Mouse (Mus musculus) brain, embryonic 14.5 days (tissue): ENCODE data around the gene Lrrn2. TPM values are rescaled to one million over a fixed set of nuclear protein-coding genes. Genes with fewer than 3 reads are reported as not detected.

Experiments used
- DNase-seq: peaks from one replicate; pipeline ENCODE4 v3.0.0-alpha.2; 2011; ENCODE audit warnings: low read depth
- CTCF ChIP-seq: fragments of 200-500 bp; IDR thresholded peaks from 2 replicates; pipeline ENCODE4 v1.5.1; 2012; ENCODE audit warnings: inconsistent platforms, mild to moderate bottlenecking, moderate library complexity, borderline replicate concordance; ENCODE audit not compliant: insufficient read depth, insufficient read length; ENCODE audit errors: extremely low read depth
- POLR2A ChIP-seq: fragments of 200-500 bp; IDR thresholded peaks from 2 replicates; pipeline ENCODE4 v1.6.1; 2012; ENCODE audit warnings: mild to moderate bottlenecking, inconsistent platforms, borderline replicate concordance; ENCODE audit not compliant: poor library complexity, insufficient read depth, insufficient read length, severe bottlenecking; ENCODE audit errors: extremely low read depth
- polyA plus RNA-seq: library from polyadenylated mRNA; depleted of rRNA; stranded (reverse); fragments of >200 nt; gene quantifications from 2 replicates; pipeline ENCODE4 v1.2.3, GENCODE M21; 2012

Gene Lrrn2
- polyA plus RNA-seq, 1 experiment: 54.4 TPM

DNA sequence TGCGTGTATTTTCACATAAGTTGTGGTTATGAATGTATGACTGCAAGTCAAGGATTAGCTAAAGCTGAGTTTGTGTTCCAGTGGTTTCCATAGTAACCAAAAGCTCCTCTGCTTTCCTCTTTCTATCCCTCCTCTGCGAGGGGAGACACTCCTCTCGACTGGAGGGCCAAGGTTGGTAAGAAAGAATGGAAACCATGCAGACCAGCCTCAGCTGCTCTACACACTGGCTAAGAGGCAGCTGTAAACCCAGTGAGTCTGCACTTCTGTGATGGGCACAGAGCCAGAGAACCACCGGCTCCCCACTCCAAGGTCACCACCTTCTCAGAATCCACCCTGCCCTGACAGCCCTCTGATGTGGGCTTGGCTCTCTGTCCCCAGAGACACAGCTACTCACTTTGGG lies 28.3 kb upstream of the Lrrn2 start:
- TF ChIP-seq CTCF: no peak
- peak; percentile 63 for DNase-seq

DNA sequence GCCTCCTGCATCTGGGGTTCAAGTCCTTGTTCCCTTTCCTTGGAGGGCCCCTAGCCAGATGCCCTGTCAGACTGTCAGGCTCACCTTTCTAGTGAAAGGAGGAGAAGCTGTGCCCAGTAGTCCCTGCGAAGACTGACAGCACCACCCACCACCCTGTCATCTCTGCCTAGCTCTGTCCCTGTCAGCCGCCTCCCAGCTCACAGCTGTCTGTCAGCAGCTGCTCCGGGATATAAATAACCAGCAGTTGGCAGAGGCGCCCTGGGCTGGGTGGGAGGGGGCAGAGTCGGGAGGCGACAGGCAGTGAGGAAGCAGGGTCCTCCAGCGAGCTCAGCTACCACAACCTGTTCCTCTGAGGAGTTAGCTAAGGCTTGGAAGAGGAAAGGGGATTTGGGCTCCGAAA lies 26.8 kb upstream of the Lrrn2 start:
- peak; percentile 63 for DNase-seq
- TF ChIP-seq POLR2A (no peak), CTCF (no peak)

DNA sequence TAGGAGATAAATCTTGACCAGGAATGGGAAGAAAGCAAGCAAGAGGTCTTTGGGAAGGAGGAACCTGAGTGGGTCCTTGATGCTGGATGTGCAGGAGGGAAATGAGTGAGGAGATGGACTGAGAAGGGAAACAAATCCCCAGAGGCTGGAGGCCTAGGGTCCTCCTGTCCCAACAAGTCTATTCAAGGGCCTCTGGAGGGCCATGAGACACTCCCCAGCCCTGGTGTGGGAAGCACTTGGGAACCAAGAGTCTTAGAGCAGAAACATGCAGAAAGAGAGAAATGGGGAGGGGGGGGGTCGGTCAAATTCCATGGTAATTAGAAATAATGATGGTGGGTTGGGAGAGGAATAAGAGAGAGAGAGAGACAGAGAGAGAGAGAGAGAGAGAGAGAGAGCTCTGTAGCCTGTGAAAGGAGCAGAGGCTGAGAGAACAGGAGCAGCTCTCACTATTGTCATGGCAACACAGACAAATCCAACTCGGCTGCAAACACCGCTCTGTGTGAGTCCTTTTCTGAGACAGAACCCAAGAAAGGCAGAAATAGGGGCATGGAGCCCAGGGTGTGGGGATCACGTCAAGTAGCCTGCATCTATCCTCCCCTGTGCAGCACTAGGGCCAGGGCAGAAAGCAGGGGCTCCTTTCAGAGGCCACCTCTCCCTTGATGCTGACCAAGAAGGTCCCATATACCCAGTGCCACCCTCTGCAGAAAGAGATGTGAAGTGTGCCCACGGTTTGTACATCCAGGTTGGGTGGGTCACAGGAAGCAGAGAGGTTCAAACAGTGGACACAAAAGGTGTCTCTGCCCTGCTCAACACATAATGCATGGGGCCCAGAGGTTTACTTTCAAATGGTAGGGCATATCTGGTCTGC lies 21.3 kb upstream of the Lrrn2 start:
- DNase-seq: peak; percentile 90
- TF ChIP-seq POLR2A: no peak
- no peak for TF ChIP-seq CTCF

DNA sequence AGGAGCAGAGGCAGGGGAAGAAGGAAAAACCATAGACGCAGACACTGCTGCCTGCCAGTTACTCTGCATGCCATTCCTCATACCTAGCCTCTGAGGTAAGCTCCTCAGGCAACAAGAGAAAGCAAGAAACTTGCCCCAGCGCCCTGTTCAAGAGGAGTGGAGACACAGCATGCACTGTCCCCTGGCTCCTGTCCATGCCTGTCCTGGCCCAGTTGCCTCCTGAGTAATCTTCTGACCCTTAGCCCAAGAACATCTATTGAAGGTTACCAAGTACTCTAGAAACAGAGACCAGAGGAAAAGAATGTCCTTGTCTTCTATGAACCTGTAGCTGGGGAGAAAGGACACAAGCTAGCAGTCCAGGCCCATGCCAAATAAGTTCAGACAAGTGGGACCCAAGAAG lies 15.9 kb upstream of the Lrrn2 start:
- TF ChIP-seq CTCF: no peak
- no peak for TF ChIP-seq POLR2A

GRCm38 (mm10) chr1:132865585-132865984 lies 14.5 kb upstream of the Lrrn2 start:
- no peak for DNase-seq
- TF ChIP-seq POLR2A: no peak

More for the DNA sequence above, 15.9 kb upstream of the Lrrn2 start:
- no peak for DNase-seq

GRCm38 (mm10) chr1:132870327-132870726 lies 9.7 kb upstream of the Lrrn2 start:
- no peak for DNase-seq
- TF ChIP-seq CTCF (no peak), POLR2A (no peak)

GRCm38 (mm10) chr1:132878951-132879610 lies 992 bp upstream of the Lrrn2 start:
- TF ChIP-seq CTCF (no peak), POLR2A (no peak)
- peak; percentile 69 for DNase-seq

- DNase-seq: no peak
- TF ChIP-seq CTCF: no peak
- no peak for TF ChIP-seq POLR2A
These were observed 292 bp upstream of the Lrrn2 start for GRCm38 (mm10) chr1:132879801-132880160.

- DNase-seq: peak; percentile 93
- no peak for TF ChIP-seq CTCF
- no peak for TF ChIP-seq POLR2A
These were observed 1.1 kb downstream of the Lrrn2 start for GRCm38 (mm10) chr1:132881041-132881761.

GRCm38 (mm10) chr1:132881836-132882235 lies 1.8 kb downstream of the Lrrn2 start:
- DNase-seq: no peak
- TF ChIP-seq CTCF (no peak), POLR2A (no peak)

DNA sequence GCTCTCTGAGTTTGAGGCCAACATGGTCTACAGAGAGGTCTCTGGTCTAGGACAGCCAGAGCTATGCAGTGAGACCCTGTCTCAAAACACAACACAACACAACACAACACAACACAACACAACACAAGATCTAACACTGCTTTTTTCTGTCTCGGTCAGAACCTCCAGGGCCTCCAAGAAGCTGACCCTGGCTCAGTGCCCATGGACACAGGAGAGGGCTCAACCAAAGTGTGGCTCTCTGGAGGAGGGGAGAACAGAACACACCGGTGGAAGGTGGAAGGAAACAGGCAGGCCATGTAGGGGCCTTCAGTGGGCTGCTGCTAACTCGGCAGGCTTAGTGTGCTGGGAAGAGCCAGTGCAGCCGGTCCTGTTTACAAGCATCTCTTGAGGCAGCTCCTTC lies 5.6 kb downstream of the Lrrn2 start:
- no peak for DNase-seq
- TF ChIP-seq CTCF (no peak), POLR2A (no peak)
